Mouse (Mus musculus) retina, postnatal 1 day (tissue): ENCODE data around the gene Hoxc10.
A peak's percentile ranks its signal among the peaks of the same experiment; 100 is the strongest.

ENCODE experiments used
- DNase-seq: peaks from one replicate; pipeline ENCODE4 v3.0.0-alpha.2; 2012

The Hoxc10 gene

DNA sequence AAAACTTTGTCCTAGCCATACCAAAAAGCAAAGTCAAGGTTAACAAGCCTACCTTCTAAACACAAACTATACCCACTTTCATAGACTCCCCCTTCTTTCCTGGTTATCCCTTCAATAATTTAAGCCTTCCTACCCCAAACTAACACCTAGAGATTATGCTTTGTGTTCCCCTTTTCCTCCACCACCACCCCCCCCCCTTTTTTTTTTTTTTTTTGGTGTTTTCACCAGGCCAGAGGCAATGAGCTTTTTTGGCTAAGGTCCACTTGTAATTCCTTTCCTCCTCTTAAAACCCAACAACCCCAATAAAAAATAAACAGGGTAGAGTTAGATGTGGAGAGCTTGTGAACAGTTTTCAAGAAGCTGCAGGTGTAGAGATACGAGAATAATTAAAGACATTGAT, 2.7 kb downstream of the Hoxc10 start:
- DNase-seq: no peak

GRCm38 (mm10) chr15:102970740-102971139, 4.1 kb downstream of the Hoxc10 start:
- peak; percentile 34 for DNase-seq

DNA sequence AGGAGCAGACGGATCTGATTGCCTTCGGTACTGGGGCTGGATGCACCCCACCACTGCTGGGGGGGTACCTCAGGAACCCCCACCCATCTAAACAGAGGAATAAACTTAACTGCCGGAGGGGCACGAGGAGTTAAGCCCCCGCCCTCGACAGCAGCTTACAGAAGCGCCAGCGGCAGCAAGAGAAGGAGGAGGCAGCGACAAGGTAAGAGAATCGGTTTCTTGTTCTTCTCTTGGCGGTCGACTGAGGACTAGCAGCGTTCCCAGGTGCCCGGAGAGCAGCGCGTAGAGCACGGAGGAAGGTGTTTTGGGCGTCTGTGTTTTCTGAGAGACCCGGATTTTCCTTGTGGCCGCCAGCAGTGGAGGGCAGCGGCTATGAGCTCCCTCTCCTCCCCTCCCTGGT, 5.7 kb downstream of the Hoxc10 start:
- no peak for DNase-seq

DNA sequence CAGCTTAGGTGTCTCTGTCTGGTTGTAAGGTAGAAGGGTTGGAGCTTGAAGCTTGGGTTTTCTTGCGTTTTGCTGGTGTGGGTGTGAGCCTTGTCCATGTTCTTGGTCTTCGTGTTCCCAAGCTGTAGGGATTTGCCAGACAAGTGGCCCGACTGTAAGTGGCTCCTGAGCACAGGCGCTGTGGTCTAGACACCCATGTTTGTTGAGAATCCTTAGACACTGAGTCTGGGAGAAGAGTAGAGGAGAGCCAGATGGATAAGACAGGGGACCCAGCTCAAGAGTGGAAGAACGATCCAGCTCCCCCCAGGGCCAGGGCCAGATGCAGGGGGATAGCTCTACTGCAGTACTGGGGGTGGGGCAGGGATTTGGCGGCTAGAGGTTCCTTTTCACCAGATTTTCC, 6.2 kb downstream of the Hoxc10 start:
- DNase-seq: no peak

- no peak for DNase-seq
Measured at GRCm38 (mm10) chr15:102975034-102975433, 8.4 kb downstream of the Hoxc10 start.

DNA sequence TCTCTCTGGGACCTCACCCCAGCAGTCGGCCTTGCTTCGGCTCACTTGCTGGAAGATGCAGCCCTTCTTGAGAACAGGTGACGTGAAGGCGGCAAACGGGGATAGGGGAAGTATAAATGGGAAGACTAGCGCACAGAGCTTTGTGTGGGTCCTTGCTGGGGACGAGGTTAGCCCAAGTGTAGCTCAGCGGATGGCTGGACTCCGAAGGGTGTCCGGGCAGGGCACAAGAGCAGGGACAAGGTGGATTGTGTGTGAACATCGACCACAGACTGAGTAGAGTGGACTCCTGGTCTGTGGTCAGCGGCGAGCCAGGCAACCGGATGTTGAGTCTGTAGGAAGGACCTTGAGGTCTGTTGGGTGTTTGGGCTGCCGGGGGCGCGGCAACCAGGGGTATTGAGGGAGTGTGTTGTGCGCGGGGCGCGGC, 9.1 kb downstream of the Hoxc10 start:
- no peak for DNase-seq

DNA sequence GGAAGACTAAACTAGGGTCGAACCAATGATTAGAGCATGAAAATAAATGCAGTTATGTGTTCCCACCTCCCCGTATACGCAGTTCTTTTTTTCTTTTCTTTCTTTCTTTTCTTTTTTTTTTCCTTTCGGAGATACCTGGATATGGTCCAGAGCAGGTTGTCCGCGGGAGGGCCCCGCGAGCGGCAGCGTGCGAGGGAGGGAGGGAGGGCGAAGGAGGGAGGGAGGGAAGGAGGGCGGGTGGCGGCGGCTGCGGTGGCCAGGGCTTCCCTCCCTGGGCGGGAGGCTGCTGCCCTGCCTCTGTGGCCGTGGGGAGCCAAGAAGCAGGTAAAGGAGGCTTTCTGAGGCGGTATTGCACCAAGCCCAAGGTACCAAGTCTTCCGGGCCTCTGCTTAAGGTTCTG, 9.6 kb downstream of the Hoxc10 start, which contains the start of gene Hoxc9:
TSS of gene Hoxc9 (plus strand) at position 269 of the 400 bp plus-strand sequence.
- no peak for DNase-seq

DNA sequence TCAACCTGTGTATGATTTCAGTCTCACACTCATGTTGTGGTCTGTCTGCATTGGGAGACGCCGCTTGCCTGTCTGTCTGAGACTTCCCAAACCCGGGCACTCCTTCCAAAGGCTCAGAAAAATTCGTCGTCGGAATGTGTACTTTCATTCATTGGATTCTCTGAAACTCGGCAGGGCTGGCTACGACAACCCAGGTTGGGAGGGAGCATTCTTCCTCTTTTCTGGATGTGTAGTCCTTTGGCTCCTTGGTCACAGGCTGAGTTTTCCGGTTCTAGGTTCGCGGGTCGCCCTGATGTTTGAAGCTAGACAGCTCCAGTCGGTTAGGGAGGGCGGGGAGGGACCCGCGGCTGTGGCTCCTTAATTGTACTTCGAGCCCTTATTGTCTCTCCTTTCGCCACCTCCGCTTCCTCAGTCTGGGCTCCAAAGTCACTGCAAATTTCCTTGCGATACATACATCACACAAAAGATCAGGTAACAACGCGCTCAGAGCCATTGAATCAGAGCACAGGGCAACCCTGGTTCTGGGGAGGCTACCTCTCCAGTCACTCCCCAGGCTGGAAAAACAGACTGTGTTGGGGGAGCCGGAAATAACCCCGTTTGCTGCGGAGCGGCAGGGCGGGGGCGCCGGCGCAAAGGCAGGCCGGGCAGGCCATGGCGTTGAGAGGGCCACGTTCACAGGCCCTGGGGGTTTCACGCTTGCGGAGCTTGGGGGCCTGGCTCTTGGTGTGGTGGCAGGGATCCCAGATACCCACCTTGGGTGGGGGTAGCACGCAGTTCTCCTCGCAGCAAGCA, 10.2 kb downstream of the Hoxc10 start:
- no peak for DNase-seq

- no peak for DNase-seq
Measured at GRCm38 (mm10) chr15:102977423-102977974, 10.9 kb downstream of the Hoxc10 start.

DNA sequence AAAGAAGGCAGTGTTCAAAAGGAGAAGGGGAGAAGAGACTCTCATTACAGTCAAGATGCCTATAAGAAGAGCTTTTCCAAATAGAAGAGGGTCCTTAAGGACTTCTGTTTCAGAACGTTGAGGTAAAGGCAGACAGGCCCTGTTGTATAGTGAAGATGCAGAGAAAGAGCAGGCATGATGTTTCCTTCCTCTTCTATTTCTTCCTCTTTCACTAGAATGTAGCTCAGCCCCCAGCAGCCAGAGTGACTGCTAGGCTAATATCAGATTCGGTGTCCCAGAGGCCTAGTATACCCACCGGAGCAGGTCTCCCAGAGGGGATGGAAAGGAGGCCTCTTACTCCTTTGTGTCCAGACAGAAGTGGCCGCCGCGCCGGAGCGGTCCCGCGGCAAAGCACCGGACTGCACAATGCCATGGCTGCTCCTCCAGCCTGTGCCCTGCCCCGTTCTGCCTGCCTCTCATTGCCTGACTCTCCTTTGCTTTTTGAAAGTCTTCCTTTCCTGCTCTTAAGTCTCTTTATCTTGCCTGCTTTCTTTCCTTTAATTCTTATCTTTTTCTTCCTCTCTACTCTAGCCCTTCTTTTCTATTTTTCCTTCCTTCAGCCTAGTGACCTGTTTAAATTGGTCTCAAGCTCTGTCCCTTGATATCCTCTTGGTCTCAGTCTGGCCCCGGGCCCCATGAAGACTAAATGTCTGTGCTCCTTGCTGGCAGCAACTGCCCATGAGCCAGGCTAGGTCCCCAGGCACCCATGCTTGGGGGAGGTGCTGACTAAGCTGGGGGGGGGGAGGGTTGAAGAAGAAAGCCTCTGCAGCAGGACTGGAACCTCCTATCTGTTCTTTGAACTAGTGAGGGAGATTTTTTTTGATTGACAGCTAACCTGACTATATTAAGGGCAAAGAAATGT, 12.3 kb downstream of the Hoxc10 start:
- DNase-seq: no peak

DNA sequence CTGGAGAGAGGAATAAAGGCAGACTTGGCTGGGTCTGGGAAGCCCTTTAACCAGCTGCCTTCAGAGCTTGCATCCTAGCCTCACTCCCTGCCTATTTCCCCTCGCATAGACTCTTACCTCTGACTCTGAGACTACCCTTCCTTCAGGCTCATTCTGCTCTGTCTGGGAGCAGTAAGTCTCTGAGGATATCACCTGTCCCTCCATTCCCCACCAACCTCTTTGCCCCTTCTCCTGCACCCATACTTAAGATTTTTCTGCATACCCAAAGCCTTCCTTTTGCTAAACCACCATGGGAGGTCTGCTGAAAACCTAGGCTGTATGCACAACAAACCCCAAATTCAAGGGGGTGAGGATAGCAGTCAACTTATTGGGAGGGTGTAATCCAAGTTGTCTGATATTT, 13.3 kb downstream of the Hoxc10 start:
- DNase-seq: no peak

- no peak for DNase-seq
Measured at GRCm38 (mm10) chr15:102980352-102980751, 13.8 kb downstream of the Hoxc10 start.

DNA sequence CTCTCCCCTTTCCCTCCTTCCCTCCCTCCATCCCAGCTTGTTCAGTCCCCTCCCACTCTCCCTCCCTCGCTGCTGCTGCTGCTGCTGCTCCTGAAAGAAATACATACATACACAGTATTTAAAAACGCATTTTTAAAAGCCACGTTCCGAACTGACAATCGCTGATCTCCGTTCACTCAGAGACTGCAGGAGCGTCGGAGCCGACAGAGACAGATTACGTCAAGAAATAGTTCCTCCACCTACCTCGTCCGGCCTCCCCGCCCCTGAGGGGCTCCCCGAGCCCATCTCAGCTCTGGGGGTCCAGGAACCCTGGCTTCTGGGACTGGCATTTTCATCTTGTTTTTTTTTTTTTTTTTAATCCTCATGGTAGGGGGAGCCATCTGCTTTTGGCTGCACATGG, 14.3 kb downstream of the Hoxc10 start:
- DNase-seq: no peak

DNA sequence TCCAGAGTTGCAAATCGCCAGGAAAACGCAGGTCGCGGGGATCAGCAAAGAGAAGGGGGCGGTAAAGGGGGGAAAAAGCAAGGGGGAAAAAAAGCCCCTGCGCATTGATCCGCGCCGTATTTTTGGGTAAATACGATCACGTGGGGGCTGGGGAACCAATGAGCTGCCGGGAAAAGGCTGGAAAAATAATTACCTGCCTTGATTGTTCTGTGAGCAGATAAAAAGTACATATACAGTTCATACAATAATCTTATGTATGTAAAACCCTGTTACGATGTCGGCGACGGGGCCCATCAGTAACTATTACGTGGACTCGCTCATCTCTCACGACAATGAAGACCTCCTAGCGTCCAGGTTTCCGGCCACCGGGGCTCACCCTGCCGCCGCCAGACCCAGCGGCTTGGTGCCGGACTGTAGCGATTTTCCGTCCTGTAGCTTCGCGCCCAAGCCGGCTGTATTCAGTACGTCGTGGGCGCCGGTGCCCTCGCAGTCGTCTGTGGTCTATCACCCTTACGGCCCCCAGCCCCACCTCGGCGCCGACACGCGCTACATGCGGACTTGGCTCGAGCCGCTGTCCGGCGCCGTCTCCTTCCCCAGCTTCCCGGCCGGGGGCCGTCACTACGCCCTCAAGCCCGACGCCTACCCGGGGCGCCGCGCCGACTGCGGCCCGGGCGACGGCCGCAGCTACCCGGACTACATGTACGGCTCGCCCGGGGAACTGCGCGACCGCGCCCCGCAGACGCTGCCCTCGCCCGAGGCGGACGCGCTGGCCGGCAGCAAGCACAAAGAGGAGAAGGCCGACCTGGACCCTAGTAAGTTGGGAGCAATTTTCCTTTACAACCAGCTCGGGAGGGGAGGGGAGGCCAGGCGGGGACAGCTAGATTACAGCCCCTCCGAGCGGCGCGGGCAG, 15.0 kb downstream of the Hoxc10 start:
- DNase-seq: peak; percentile 67

- no peak for DNase-seq
Measured at GRCm38 (mm10) chr15:102983716-102984115, 17.1 kb downstream of the Hoxc10 start.

- no peak for DNase-seq
Measured at GRCm38 (mm10) chr15:102984521-102984920, 17.9 kb downstream of the Hoxc10 start.

DNA sequence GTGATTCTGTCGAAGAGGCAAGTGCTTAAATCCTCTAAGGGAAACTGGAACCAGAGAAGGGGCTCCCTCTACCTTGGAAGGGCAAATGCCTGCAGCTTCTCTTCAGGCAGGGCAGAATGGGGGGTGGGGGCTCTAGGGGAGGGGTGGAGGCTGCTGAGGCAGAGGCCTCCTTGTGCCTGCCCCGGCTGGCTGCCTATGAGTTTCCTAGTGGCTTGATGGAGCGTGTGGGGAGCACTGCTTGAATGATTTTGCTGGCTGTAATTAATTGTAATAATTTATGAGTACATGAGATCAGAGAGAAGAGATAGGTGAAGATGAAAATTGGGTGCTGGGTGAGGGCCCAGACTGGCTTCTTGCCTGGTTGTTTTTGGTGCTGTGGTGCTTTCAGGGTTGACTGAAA, 18.3 kb downstream of the Hoxc10 start:
- no peak for DNase-seq

DNA sequence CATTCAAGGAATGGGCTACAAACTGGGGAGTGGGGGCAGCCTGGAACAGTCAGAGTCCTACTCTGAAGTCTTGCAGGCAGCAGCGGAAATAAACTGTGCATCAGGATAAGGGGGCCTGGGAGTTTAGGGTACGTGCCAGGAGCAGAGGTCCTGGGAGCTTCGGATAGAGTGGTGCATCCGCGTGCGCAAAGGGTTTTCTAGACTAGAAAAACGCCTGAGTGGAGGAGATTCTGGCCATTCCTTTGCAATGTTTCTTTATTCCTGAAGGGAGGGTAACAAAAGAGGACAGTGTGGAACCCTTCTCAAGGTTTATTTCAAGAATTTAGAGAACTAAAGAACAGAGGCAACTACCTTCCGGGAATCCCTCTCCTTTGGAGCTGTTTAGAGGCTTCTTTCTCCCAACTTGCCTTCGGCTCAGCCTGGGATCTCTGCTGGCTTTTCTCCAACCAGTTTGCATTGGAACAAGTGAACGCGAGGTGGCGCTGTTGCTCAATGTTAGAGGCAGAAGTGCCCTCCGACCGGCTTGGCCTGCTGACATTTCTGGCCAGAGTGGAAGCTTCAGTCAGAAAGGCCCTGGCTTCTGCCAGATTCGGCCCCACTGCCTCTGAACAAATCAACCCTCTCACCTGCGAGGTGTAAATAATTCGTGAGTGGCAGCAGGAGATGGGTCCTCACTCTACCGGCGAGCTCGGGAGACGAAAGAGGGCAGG, 20.7 kb downstream of the Hoxc10 start:
- peak; percentile 93 for DNase-seq

DNA sequence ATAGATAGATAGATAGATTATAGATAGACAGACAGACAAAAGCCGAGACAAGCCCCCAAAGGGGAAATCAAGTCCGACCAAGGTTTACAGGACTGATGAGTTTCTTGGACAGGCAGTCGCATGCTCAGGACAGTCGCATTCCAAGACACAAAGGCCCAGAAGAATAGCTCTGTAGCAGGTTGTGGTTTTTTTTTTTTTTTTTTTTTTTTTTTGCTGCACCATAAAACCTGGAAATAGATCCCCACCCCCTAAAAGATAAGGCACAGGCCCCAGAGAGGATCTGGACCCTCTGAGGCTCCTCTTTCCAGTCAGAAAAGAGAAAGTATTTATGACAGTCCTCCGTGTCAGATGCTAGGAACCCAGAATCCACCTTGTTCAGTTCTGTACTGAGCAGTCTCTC, 21.5 kb downstream of the Hoxc10 start:
- DNase-seq: no peak

DNA sequence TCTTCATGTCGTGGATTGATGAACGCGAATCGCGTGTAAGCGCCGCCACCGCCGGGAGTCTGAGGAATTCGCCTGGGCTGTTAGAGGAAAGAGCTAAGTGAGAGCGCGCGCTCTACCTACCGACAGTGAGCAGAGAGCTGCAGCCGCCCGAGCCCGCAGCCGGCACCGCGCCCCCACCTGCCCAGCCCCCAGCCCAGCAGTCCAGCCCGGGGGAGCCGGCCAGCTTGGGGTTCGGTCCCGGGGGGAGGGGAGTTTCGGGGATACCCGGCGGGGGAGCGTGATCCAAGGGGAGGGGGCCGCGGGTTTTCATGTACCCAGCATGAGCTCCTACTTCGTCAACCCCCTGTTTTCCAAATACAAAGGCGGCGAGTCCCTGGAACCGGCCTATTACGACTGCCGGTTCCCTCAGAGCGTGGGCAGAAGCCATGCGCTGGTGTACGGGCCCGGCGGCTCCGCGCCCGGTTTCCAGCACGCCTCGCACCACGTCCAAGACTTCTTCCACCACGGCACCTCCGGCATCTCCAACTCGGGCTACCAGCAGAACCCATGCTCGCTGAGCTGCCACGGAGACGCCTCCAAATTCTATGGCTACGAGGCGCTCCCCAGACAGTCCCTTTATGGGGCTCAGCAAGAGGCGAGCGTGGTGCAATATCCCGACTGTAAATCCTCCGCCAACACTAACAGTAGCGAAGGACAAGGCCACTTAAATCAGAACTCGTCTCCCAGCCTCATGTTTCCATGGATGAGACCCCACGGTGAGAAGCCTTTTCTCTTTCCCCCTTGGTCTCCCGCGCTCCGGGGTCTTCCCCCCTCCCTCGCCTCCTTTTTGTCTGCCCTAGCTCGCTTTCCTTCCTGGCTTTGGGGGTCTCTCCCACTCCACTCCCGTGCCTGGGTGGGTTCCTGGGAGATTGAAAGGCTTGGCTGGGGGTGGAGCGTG, 24.1 kb downstream of the Hoxc10 start, which contains the start of gene Hoxc8:
TSS of gene Hoxc8 (plus strand) at position 147 of the 937 bp plus-strand sequence.
- no peak for DNase-seq

GRCm38 (mm10) chr15:102991782-102992181, 25.2 kb downstream of the Hoxc10 start:
- DNase-seq: no peak
